Mouse (Mus musculus): ENCODE data around the gene Bin2. TPM values are rescaled to one million over a fixed set of nuclear protein-coding genes. Genes with fewer than 3 reads are reported as not detected.

Bin2 gene
- polyA plus RNA-seq, 1 experiment from 2014 or later: 1.4 TPM

GRCm38 (mm10) chr15:100650111-100650510 lies 19.2 kb downstream of the Bin2 start:
- no peak overlapping the region for H3K27ac ChIP-seq (ENCODE audit: low read length)
- no peaks in the 10 kb centered on the region for H3K9me3 ChIP-seq (replicated peaks; ENCODE audit: control insufficient read depth, low read length, poor library complexity, severe bottlenecking)
- whole genome bisulfite sequencing: 87% methylated on average over 10 of the region's 10 CpGs
- H3K4me3 ChIP-seq (ENCODE audit: low read depth, low read length): no peak overlapping the region
- H3K9ac ChIP-seq (ENCODE audit: low read depth, low read length): no peak overlapping the region
- no peak for ATAC-seq
- no peaks in the 10 kb centered on the region for H3K4me1 ChIP-seq (ENCODE audit: control insufficient read depth, insufficient read depth, low read length)
- H3K4me2 ChIP-seq (ENCODE audit: low read length): no peak overlapping the region
- H3K36me3 ChIP-seq (ENCODE audit: control insufficient read depth, insufficient read depth, low read length): no peaks in the 10 kb centered on the region
- H3K27me3 ChIP-seq (ENCODE audit: control insufficient read depth, insufficient read depth, low read depth, low read length): no peaks in the 10 kb centered on the region

- no peak overlapping the region for H3K4me3 ChIP-seq (ENCODE audit: low read depth, low read length)
- no peaks in the 10 kb centered on the region for H3K27me3 ChIP-seq (ENCODE audit: control insufficient read depth, insufficient read depth, low read depth, low read length)
- WGBS: 87% methylated on average over 6 of the region's 6 CpGs
- H3K27ac ChIP-seq (ENCODE audit: low read length): no peak overlapping the region
- ATAC-seq: no peak
- H3K9ac ChIP-seq (ENCODE audit: low read depth, low read length): no peak overlapping the region
- no peaks in the 10 kb centered on the region for H3K9me3 ChIP-seq (replicated peaks; ENCODE audit: control insufficient read depth, low read length, poor library complexity, severe bottlenecking)
- no peaks in the 10 kb centered on the region for H3K36me3 ChIP-seq (ENCODE audit: control insufficient read depth, insufficient read depth, low read length)
- H3K4me2 ChIP-seq (ENCODE audit: low read length): no peak overlapping the region
- no peaks in the 10 kb centered on the region for H3K4me1 ChIP-seq (ENCODE audit: control insufficient read depth, insufficient read depth, low read length)
These were observed 23.2 kb downstream of the Bin2 start for GRCm38 (mm10) chr15:100646161-100646560.

- no peak overlapping the region for H3K4me3 ChIP-seq (ENCODE audit: low read depth, low read length)
- H3K4me1 ChIP-seq (ENCODE audit: control insufficient read depth, insufficient read depth, low read length): no peaks in the 10 kb centered on the region
- no peak for ATAC-seq
- H3K36me3 ChIP-seq (ENCODE audit: control insufficient read depth, insufficient read depth, low read length): no peaks in the 10 kb centered on the region
- no peak overlapping the region for H3K27ac ChIP-seq (ENCODE audit: low read length)
- 93% methylated on average over 7 of the region's 7 CpGs for WGBS
- peaks cover 13% of the 10 kb centered on the region for H3K27me3 ChIP-seq (ENCODE audit: control insufficient read depth, insufficient read depth, low read depth, low read length)
- H3K4me2 ChIP-seq (ENCODE audit: low read length): no peak overlapping the region
- no peaks in the 10 kb centered on the region for H3K9me3 ChIP-seq (replicated peaks; ENCODE audit: control insufficient read depth, low read length, poor library complexity, severe bottlenecking)
- H3K9ac ChIP-seq (ENCODE audit: low read depth, low read length): no peak overlapping the region
These were observed 26.9 kb downstream of the Bin2 start for GRCm38 (mm10) chr15:100642451-100642850.

GRCm38 (mm10) chr15:100641226-100641810 lies 28.0 kb downstream of the Bin2 start:
- Histone ChIP-seq H3K4me3 (ENCODE audit: low read depth, low read length) (no peak overlapping the region), H3K4me1 (ENCODE audit: control insufficient read depth, insufficient read depth, low read length) (peaks cover 10% of the 10 kb centered on the region), H3K9me3 (replicated peaks; ENCODE audit: control insufficient read depth, low read length, poor library complexity, severe bottlenecking) (no peaks in the 10 kb centered on the region), H3K27me3 (ENCODE audit: control insufficient read depth, insufficient read depth, low read depth, low read length) (peaks cover 24% of the 10 kb centered on the region), H3K4me2 (ENCODE audit: low read length) (no peak overlapping the region), H3K9ac (ENCODE audit: low read depth, low read length) (no peak overlapping the region), H3K36me3 (ENCODE audit: control insufficient read depth, insufficient read depth, low read length) (no peaks in the 10 kb centered on the region), H3K27ac (ENCODE audit: low read length) (no peak overlapping the region)
- 78% methylated on average over 15 of the region's 16 CpGs for WGBS
- no peak for ATAC-seq

- Histone ChIP-seq H3K27me3 (ENCODE audit: control insufficient read depth, insufficient read depth, low read depth, low read length) (peaks cover 30% of the 10 kb centered on the region), H3K4me1 (ENCODE audit: control insufficient read depth, insufficient read depth, low read length) (peaks cover 10% of the 10 kb centered on the region), H3K4me3 (ENCODE audit: low read depth, low read length) (no peak overlapping the region), H3K9me3 (replicated peaks; ENCODE audit: control insufficient read depth, low read length, poor library complexity, severe bottlenecking) (no peaks in the 10 kb centered on the region), H3K36me3 (ENCODE audit: control insufficient read depth, insufficient read depth, low read length) (no peaks in the 10 kb centered on the region), H3K27ac (ENCODE audit: low read length) (no peak overlapping the region), H3K9ac (ENCODE audit: low read depth, low read length) (no peak overlapping the region), H3K4me2 (ENCODE audit: low read length) (no peak overlapping the region)
- WGBS: 79% methylated on average over 16 of the region's 16 CpGs
- no peak for ATAC-seq
These were observed 29.2 kb downstream of the Bin2 start for GRCm38 (mm10) chr15:100639972-100640750.

- WGBS: 22% methylated on average over 6 of the region's 6 CpGs
- H3K27ac ChIP-seq (ENCODE audit: low read length): no peak overlapping the region
- H3K9me3 ChIP-seq (replicated peaks; ENCODE audit: control insufficient read depth, low read length, poor library complexity, severe bottlenecking): no peaks in the 10 kb centered on the region
- H3K9ac ChIP-seq (ENCODE audit: low read depth, low read length): no peak overlapping the region
- no peak overlapping the region for H3K4me3 ChIP-seq (ENCODE audit: low read depth, low read length)
- ATAC-seq: no peak
- peaks cover 10% of the 10 kb centered on the region for H3K4me1 ChIP-seq (ENCODE audit: control insufficient read depth, insufficient read depth, low read length)
- peaks cover 40% of the 10 kb centered on the region for H3K27me3 ChIP-seq (ENCODE audit: control insufficient read depth, insufficient read depth, low read depth, low read length)
- no peak overlapping the region for H3K4me2 ChIP-seq (ENCODE audit: low read length)
- H3K36me3 ChIP-seq (ENCODE audit: control insufficient read depth, insufficient read depth, low read length): no peaks in the 10 kb centered on the region
These were observed 31.7 kb downstream of the Bin2 start for GRCm38 (mm10) chr15:100637661-100638060.

GRCm38 (mm10) chr15:100636700-100637501 lies 32.5 kb downstream of the Bin2 start, which contains the start of gene Smagp:
TSS of gene Smagp (minus strand) at chr15:100636940.
- Histone ChIP-seq H3K27ac (ENCODE audit: low read length) (no peak within 1 kb of the TSS), H3K36me3 (ENCODE audit: control insufficient read depth, insufficient read depth, low read length) (no peaks in the 10 kb centered on the region), H3K9ac (ENCODE audit: low read depth, low read length) (peak within 1 kb of the TSS; percentile 52), H3K4me1 (ENCODE audit: control insufficient read depth, insufficient read depth, low read length) (peaks cover 10% of the 10 kb centered on the region), H3K4me3 (ENCODE audit: low read depth, low read length) (peak within 1 kb of the TSS; percentile 40), H3K4me2 (ENCODE audit: low read length) (peak within 1 kb of the TSS; percentile 77), H3K27me3 (ENCODE audit: control insufficient read depth, insufficient read depth, low read depth, low read length) (peaks cover 40% of the 10 kb centered on the region), H3K9me3 (replicated peaks; ENCODE audit: control insufficient read depth, low read length, poor library complexity, severe bottlenecking) (no peaks in the 10 kb centered on the region)
- ATAC-seq: no peak
- 1% methylated on average over 75 of the region's 77 CpGs for WGBS

GRCm38 (mm10) chr15:100635851-100636645 lies 33.3 kb downstream of the Bin2 start:
- H3K27me3 ChIP-seq (ENCODE audit: control insufficient read depth, insufficient read depth, low read depth, low read length): peaks cover 40% of the 10 kb centered on the region
- peaks cover 10% of the 10 kb centered on the region for H3K4me1 ChIP-seq (ENCODE audit: control insufficient read depth, insufficient read depth, low read length)
- H3K4me2 ChIP-seq (ENCODE audit: low read length): peak overlapping the region; percentile 77
- H3K27ac ChIP-seq (ENCODE audit: low read length): no peak overlapping the region
- H3K9me3 ChIP-seq (replicated peaks; ENCODE audit: control insufficient read depth, low read length, poor library complexity, severe bottlenecking): no peaks in the 10 kb centered on the region
- H3K4me3 ChIP-seq (ENCODE audit: low read depth, low read length): peak overlapping the region; percentile 40
- ATAC-seq: no peak
- peak overlapping the region; percentile 52 for H3K9ac ChIP-seq (ENCODE audit: low read depth, low read length)
- no peaks in the 10 kb centered on the region for H3K36me3 ChIP-seq (ENCODE audit: control insufficient read depth, insufficient read depth, low read length)
- 4% methylated on average over 36 of the region's 38 CpGs for WGBS

Measured in midbrain, embryonic 16.5 days (tissue).